Mouse (Mus musculus) kidney, postnatal 0 days (tissue): ENCODE data around the gene Elmo2. TPM values are rescaled to one million over a fixed set of nuclear protein-coding genes. Genes with fewer than 3 reads are reported as not detected.

Experiments used
- ATAC-seq: fragments of 200-750 bp; cut with Nextera tagmentation; replicated peaks from 2 replicates; pipeline ENCODE4 v1.8.0; 2017; ENCODE audit warnings: low read depth, moderate number of reproducible peaks, moderate TSS enrichment, moderate library complexity; ENCODE audit not compliant: low FRiP score
- DNase-seq: peaks from one replicate; pipeline ENCODE4 v3.0.0-alpha.2; 2016; ENCODE audit warnings: low spot score
- H3K27ac ChIP-seq: fragments of 300-500 bp; sonication (generic); 2 replicates; pipeline ENCODE4 v1.5.1; 2014; ENCODE audit warnings: mild to moderate bottlenecking
- H3K27me3 ChIP-seq: fragments of 300-500 bp; sonication (generic); 2 replicates; pipeline ENCODE4 v1.6.1; 2014; ENCODE audit warnings: low read length, mixed read lengths; ENCODE audit not compliant: insufficient read depth
- H3K36me3 ChIP-seq: fragments of 300-500 bp; sonication (generic); 2 replicates; pipeline ENCODE4 v1.6.1; 2014; ENCODE audit warnings: low read length, mixed read lengths; ENCODE audit not compliant: insufficient read depth
- H3K4me1 ChIP-seq: fragments of 300-500 bp; sonication (generic); replicated peaks from 2 replicates; pipeline ENCODE4 v1.6.1; 2014; ENCODE audit warnings: antibody characterized with exemption, low read length, mixed read lengths; ENCODE audit not compliant: insufficient read depth
- H3K4me2 ChIP-seq: fragments of 300-500 bp; sonication (generic); 2 replicates; pipeline ENCODE4 v1.6.1; 2014; ENCODE audit warnings: mild to moderate bottlenecking, low read length, moderate library complexity, mixed read lengths
- H3K4me3 ChIP-seq: fragments of 300-500 bp; sonication (generic); replicated peaks from 2 replicates; pipeline ENCODE4 v1.5.1; 2014; ENCODE audit warnings: low read depth, low read length
- H3K9ac ChIP-seq: fragments of 300-500 bp; sonication (generic); 2 replicates; pipeline ENCODE4 v1.6.1; 2014; ENCODE audit warnings: low read depth, low read length
- H3K9me3 ChIP-seq: fragments of 300-500 bp; sonication (generic); replicated peaks from 2 replicates; pipeline ENCODE4 v1.6.1; 2016; ENCODE audit warnings: low read length, inconsistent platforms, mixed read lengths
- CTCF ChIP-seq: IDR thresholded peaks from 2 replicates; pipeline ENCODE4 v1.5.1; 2016; ENCODE audit warnings: antibody characterized with exemption, low read depth, mild to moderate bottlenecking, moderate library complexity
- WGBS: fragments of 180-500 bp; shearing (Covaris S2); extraction: QIAGEN DNeasy Blood & Tissue Kit; methylation state at CpG from one replicate; pipeline ENCODE4 v1.1.7; 2014; 5-methylcytosine and 5-hydroxymethylcytosine counted together
- polyA plus RNA-seq: library from polyadenylated mRNA; unstranded; fragments of >200 nt; fragmentation: Nextera tagmentation; extraction: Ambion mirVana; gene quantifications from 2 replicates; pipeline ENCODE4 v1.2.1, GENCODE M21; 2015

Gene Elmo2
- polyA plus RNA-seq, 1 experiment from 2014 or later: 51.5 TPM

DNA sequence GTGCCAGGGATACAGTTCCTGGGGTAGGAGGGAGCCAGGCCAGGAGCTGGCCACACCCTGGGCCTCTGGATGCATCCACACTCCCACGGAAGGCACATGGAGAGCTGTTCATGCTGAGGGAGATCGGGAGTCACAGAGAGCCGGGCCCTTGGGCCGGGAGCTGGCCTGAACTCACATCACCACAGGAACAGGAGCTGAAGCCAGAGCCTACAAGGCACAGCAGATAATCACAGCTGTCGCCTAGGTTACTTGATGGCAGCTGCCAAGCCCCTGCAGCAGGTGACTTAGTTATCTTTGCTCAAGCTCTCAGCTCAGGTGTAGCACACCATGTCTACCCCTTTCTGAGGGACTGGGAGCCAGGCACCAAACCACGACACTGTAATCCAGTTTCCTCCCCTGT lies 68.0 kb downstream of the Elmo2 start:
- no peak overlapping the region for H3K9ac ChIP-seq
- H3K4me3 ChIP-seq: no peak overlapping the region
- H3K4me2 ChIP-seq: no peak overlapping the region
- no peak for TF ChIP-seq CTCF
- H3K4me1 ChIP-seq: no peaks in the 10 kb centered on the region
- no peaks in the 10 kb centered on the region for H3K9me3 ChIP-seq
- no peaks in the 10 kb centered on the region for H3K36me3 ChIP-seq
- 76% methylated on average over 6 of the region's 6 CpGs for WGBS
- ATAC-seq (no peak), DNase-seq (no peak)
- H3K27ac ChIP-seq: no peak overlapping the region
- H3K27me3 ChIP-seq: 0 out of 2 replicates have a peak, but pooled peaks cover 1% of the 10 kb centered on the region

DNA sequence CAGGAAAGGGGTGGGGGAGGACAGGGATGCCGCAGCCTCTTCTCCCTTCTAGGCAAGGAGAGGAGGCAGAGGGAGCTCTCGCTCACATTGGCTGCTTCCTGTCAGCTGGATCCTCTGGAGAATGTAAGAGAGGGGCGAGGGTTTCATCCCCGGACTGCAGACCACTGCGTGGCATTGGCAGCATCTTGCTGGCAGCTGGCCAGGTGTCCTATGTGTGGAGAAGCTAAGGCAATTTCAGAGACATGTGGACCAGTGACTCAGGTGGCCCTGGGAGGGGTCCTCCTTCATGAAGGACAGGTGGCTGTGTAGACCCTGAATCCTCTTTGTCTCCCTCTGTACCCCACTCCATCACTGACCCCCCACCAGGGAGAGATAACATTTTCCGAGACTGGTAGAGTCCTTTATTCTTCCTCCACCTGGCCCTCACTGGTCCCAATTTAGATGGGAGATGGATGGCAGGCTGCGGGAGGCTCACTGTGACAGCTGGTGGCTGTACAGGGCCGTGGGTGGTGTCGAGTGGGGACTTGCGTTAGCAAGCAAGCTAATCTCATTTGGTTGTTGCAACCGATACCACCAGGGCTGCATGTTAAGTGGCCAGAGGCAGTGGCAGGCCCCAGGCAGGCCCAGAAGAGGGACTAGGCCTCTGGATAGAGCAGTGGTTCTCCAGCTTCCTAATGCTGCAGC lies 69.0 kb downstream of the Elmo2 start:
- TF ChIP-seq CTCF: no peak
- Histone ChIP-seq H3K4me3 (no peak overlapping the region), H3K36me3 (no peaks in the 10 kb centered on the region), H3K4me2 (no peak overlapping the region), H3K9me3 (no peaks in the 10 kb centered on the region), H3K9ac (no peak overlapping the region), H3K27ac (no peak overlapping the region), H3K4me1 (no peaks in the 10 kb centered on the region), H3K27me3 (peaks cover 11% of the 10 kb centered on the region; the same call in 1 of the 2 replicates)
- WGBS: 58% methylated on average over 11 of the region's 11 CpGs
- ATAC-seq (no peak), DNase-seq (no peak)

DNA sequence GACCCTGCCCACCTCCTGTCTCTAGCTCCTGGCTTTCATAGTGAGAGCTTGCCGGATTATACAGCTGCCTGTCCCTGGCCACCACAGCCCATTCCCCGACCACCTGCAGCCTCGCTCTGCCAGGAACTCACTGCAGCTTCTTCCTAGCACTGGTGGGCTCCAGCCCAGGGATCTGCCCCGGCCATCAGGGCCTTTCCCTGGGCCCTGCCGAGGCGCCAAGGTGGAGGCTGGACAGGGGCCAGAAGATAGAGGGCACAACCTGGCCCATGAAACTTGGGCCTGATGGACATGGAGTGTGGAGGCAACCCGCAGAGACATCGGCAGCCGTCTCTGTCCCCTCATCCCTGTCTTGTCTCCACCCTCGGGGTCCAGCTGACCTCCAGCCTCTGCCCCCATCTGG lies 70.1 kb downstream of the Elmo2 start:
- DNase-seq (no peak), ATAC-seq (no peak)
- no peak overlapping the region for H3K27ac ChIP-seq
- H3K4me2 ChIP-seq: no peak overlapping the region
- peaks cover 13% of the 10 kb centered on the region; the same call in 1 of the 2 replicates for H3K27me3 ChIP-seq
- no peak for TF ChIP-seq CTCF
- no peaks in the 10 kb centered on the region for H3K4me1 ChIP-seq
- no peaks in the 10 kb centered on the region for H3K36me3 ChIP-seq
- no peak overlapping the region for H3K4me3 ChIP-seq
- no peak overlapping the region for H3K9ac ChIP-seq
- no peaks in the 10 kb centered on the region for H3K9me3 ChIP-seq
- WGBS: 69% methylated on average over 10 of the region's 10 CpGs

DNA sequence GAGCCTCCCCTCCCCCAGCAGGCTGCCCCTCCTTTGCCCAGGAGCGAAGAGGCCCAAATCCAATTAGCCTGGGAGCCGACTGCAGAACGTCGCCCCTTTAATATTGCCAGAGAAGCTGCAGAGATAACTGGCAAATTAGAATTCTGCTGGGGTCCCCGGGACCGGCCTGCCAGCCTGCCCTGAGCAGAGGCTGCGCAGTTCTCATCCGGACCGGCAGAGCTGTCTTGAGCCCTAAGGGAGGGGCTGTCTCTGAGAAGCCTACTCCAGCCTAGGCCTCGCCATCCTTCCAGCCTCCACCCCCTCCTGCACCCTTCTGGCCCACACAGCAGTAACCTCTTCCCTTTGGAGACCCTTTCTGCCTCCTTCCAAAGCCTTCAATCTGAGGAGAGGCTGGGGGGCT lies 72.4 kb downstream of the Elmo2 start:
- H3K9ac ChIP-seq: no peak overlapping the region
- no peaks in the 10 kb centered on the region for H3K36me3 ChIP-seq
- TF ChIP-seq CTCF: no peak
- no peak overlapping the region for H3K4me3 ChIP-seq
- no peaks in the 10 kb centered on the region for H3K4me1 ChIP-seq
- DNase-seq: no peak
- no peak overlapping the region for H3K27ac ChIP-seq
- no peaks in the 10 kb centered on the region for H3K9me3 ChIP-seq
- H3K27me3 ChIP-seq: peaks cover 13% of the 10 kb centered on the region; the same call in 1 of the 2 replicates
- H3K4me2 ChIP-seq: no peak overlapping the region
- no peak for ATAC-seq
- WGBS: 21% methylated on average over 10 of the region's 10 CpGs

DNA sequence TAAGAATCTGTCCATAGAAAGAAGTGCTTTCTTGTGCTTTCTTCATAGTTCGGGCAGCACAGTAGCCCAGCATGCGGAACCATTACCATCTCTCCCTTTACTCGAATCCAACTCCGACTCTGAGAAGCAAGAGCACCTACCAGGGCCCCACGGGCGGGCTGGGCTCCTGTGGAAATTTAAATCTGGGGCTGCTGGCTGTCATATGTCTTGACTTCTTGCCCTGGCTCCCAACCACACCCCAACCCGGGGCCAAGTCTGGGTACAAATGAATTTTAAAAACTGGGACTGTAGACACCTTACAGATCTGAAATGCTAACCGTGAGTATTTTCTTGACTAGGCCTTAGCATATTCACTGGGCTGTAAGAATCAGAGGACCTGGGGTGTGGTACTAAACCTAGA lies 73.0 kb downstream of the Elmo2 start:
- H3K4me3 ChIP-seq: no peak overlapping the region
- ATAC-seq (no peak), DNase-seq (no peak)
- H3K9ac ChIP-seq: no peak overlapping the region
- no peaks in the 10 kb centered on the region for H3K4me1 ChIP-seq
- TF ChIP-seq CTCF: no peak
- WGBS: 71% methylated on average over 8 of the region's 8 CpGs
- H3K27ac ChIP-seq: no peak overlapping the region
- peaks cover 13% of the 10 kb centered on the region; the same call in 1 of the 2 replicates for H3K27me3 ChIP-seq
- H3K36me3 ChIP-seq: no peaks in the 10 kb centered on the region
- H3K4me2 ChIP-seq: no peak overlapping the region
- H3K9me3 ChIP-seq: no peaks in the 10 kb centered on the region

DNA sequence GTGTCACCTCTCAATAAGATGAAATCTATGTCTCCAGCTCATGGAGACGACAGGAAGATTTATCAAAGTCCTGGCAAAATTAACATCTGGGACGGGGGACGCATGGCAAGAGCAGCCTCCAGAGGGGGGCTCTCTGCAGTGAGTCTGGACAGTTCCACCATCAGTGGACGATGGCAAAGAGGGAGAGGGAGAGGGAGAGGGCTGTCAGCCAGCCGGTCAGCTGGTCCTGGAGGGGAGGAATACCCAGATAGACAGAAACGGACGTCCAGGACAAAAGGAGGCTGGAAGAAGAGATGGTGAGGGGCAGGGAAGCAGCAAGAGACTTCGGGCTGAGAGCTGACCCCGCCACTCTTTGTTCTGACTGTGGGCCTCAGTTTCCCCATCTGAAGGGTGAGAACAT lies 73.5 kb downstream of the Elmo2 start:
- DNase-seq: no peak
- Histone ChIP-seq H3K9ac (no peak overlapping the region), H3K9me3 (no peaks in the 10 kb centered on the region), H3K27ac (no peak overlapping the region), H3K4me2 (no peak overlapping the region), H3K36me3 (no peaks in the 10 kb centered on the region), H3K27me3 (peaks cover 13% of the 10 kb centered on the region; the same call in 1 of the 2 replicates), H3K4me3 (no peak overlapping the region), H3K4me1 (no peaks in the 10 kb centered on the region)
- ATAC-seq: no peak
- TF ChIP-seq CTCF: no peak
- 34% methylated on average over 9 of the region's 9 CpGs for WGBS

DNA sequence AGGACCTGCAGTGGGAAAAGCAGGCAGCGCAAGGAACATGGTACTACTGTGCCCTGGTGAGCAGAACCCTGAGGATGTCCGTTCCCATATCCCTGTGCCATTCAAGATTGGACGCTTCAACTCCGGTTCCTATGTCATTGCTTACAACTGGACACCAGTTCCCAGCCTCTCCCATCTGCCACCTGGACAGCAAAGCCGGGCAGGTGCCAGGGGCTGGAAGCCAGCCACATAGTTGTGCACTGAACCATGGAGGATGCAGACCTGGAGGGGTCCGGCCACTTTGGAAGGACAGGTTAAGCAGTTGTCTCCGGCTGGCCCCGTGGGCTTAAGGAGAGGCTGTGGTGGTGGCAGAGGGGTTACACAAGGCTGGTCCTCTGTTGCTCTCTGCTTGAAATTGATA lies 73.9 kb downstream of the Elmo2 start:
- WGBS: 56% methylated on average over 8 of the region's 8 CpGs
- no peak overlapping the region for H3K4me2 ChIP-seq
- no peak overlapping the region for H3K4me3 ChIP-seq
- peaks cover 13% of the 10 kb centered on the region; the same call in 1 of the 2 replicates for H3K27me3 ChIP-seq
- no peaks in the 10 kb centered on the region for H3K36me3 ChIP-seq
- ATAC-seq (no peak), DNase-seq (no peak)
- TF ChIP-seq CTCF: no peak
- H3K4me1 ChIP-seq: no peaks in the 10 kb centered on the region
- H3K9ac ChIP-seq: no peak overlapping the region
- H3K27ac ChIP-seq: no peak overlapping the region
- no peaks in the 10 kb centered on the region for H3K9me3 ChIP-seq
